Mouse (Mus musculus) left cerebral cortex, adult 18-20 months (tissue): Measurements from ENCODE around the gene Vmn1r148. TPM values are rescaled to one million over a fixed set of nuclear protein-coding genes. Genes with fewer than 3 reads are reported as not detected.
"Not testable (repeated sequence)": the region's sequence is repeated elsewhere in the genome, so short reads cannot be mapped to it uniquely, and the experiment has no call there.

ENCODE experiments used
- DNase-seq, 2 experiments: peaks; one replicate each; pipeline ENCODE4 v3.0.0; 2021 to 2022; ENCODE audit warnings: low spot score in 2 of 2, mixed read lengths in 1 of 2
- long read RNA-seq, 2 experiments: library from polyadenylated mRNA; stranded (forward); transcript quantifications; one replicate each; pipeline ENCODE4 v2.0.0; 2021
- total RNA-seq, 2 experiments: library from RNA; stranded (reverse); gene quantifications; 2 replicates each; pipeline ENCODE4 v1.2.3; 2021

The Vmn1r148 gene
- total RNA-seq: not detected
- long read RNA-seq, experiment 1: 0 reads
- long read RNA-seq, experiment 2: 0 reads

DNA sequence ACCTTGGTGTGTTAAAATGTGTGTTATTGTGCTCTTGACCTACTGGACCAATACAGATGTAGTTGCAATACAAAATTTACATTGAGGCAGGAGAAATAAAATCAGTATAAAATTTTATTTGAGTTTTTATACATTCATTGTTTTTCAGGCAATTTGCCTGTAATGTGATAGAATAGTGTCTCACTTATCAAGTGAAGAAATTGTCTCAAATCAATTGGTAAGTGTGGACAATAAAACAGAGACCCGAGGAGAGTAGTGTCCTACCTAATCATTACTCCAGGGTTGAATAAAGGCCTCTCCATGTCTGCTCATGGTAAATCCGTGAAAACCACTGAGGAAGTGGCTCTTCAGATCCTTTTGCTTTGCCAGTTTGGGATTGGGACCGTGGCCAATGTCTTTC is at the start of gene Vmn1r148:
Gene Vmn1r148, plus strand, starts transcription at position 301 of the 400 bp plus-strand sequence.
- not testable (repeated sequence) for DNase-seq

DNA sequence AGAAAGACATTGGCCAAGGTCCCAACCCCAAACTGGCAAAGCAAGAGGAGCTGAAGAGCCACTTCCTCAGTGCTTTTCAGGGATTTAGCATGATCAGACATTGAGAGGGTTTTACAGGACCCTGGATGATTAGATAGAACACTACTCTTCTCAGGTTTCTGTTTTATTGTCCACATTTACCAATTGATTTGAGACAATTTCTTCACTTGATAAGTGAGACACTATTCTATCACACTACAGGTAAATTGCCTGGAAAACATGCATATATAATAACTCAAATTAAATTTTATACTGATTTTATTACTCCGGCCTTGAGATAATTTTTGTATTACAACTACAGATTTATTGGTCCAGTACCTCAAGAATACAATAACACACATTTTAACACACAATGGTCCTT is 42.4 kb upstream of the Vmn1r148 start, which contains the start of gene Gm8660:
Gene Gm8660, minus strand, starts transcription at position 101 of the 400 bp plus-strand sequence.
- not testable (repeated sequence) for DNase-seq

DNA sequence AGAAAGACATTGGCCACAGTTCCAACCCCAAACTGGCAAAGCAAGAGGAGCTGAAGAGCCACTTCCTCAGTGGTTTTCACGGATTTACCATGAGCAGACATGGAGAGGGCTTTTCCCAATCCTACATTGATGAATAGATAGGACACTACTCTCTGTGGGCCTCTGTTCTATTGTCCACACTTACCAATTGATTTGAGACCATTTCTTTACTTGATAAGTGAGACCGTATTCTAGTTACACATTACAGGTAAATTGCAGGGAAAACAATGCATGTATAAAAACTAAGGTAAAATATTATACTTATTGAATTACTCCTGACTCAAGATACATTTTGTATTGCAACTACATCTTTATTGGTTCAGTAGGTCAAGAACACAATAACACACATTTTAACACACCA is 24.7 kb downstream of the Vmn1r148 start, which contains the start of gene Vmn1r149:
Gene Vmn1r149, minus strand, starts transcription at position 101 of the 400 bp plus-strand sequence.
- DNase-seq: not testable (repeated sequence)

DNA sequence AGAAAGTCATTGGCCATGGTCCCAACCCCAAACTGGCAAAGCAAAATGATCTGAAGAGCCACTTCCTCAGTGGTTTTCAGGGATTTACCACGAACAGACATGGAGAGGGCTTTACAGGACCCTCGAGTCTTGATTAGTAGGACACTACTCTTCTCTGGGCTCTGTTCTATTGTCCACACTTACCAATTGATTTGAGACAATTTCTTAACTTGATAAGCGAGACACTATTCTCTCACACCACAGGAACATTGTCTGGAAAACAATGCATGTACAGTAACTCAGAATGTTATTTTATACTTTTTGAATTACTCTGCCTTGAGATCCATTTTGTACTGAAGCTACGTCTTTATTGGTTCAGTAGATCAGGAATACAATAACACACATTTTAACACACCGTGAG is 50.6 kb downstream of the Vmn1r148 start, which contains the start of gene Gm10665:
Gene Gm10665, minus strand, starts transcription at position 101 of the 400 bp plus-strand sequence.
- DNase-seq: not testable (repeated sequence)

Other genes with a start within 250 kb of the Vmn1r148 start
- not detected for gene Vmn1r142, start 249.5 kb upstream of the Vmn1r148 start, total RNA-seq
- gene Vmn1r143, start 224.2 kb upstream of the Vmn1r148 start, total RNA-seq: not detected
- gene Gm8653, start 212.3 kb upstream of the Vmn1r148 start, total RNA-seq: not detected
- not detected for gene Gm8453, start 184.1 kb upstream of the Vmn1r148 start, total RNA-seq
- not detected for gene Gm4187, start 83.9 kb upstream of the Vmn1r148 start, total RNA-seq
- gene Gm8660, start 42.5 kb upstream of the Vmn1r148 start, total RNA-seq: not detected
- not detected for gene Vmn1r149, start 24.6 kb downstream of the Vmn1r148 start, total RNA-seq
- gene Gm10665, start 50.5 kb downstream of the Vmn1r148 start, total RNA-seq: not detected
- not detected for gene Vmn1r151, start 86.1 kb downstream of the Vmn1r148 start, total RNA-seq
- gene Vmn1r152, start 109.4 kb downstream of the Vmn1r148 start, total RNA-seq: not detected
- gene Gm8677, start 121.3 kb downstream of the Vmn1r148 start, total RNA-seq: not detected
- not detected for gene Gm4201, start 151.8 kb downstream of the Vmn1r148 start, total RNA-seq
- not detected for gene Gm4565, start 174.5 kb downstream of the Vmn1r148 start, total RNA-seq
- not detected for gene Vmn1r155, start 244.4 kb downstream of the Vmn1r148 start, total RNA-seq